Mouse (Mus musculus): ENCODE measurements around the gene Phf21a. TPM values are rescaled to one million over a fixed set of nuclear protein-coding genes. Genes with fewer than 3 reads are reported as not detected.

The Phf21a gene
- polyA plus RNA-seq, 1 experiment = 49.2 TPM

DNA sequence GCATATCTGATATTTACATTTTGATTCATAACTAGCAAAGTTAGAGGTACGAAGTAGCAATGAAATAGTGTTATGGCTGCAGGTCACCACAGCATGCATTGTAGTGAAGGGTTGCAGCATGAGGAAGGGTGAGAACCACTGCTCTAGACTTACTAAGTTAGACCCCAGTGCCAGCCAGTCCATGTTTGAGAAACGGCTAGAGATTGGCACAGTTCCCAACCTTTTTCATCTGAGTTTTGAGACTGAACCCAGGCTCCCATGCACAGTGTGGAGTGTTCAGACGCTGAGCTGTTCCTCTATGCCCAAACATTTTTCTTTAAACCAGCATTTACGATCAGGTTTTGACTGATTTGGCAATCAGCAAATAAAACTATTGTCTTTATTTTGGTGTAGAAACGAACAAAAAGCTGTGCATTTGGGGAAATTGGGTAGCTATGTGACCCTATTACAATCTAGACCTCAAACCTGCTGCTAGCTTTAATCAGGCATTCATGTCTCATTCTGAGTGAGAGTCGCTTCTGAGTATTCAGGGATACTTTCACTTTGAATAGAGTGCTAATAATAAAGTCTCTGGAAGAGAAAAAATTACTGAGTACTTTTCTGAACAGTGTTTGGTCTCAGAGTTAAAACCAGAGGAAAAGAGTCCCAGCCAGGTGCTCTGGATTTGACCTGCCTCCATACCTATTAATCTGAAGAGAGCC, 180.3 kb downstream of the Phf21a start:
- 33% methylated on average over 6 of the region's 6 CpGs for WGBS
- TF ChIP-seq CTCF (IDR thresholded peaks at IDR 0.05; ENCODE audit: extremely low read depth, insufficient read depth, insufficient read length, insufficient replicate concordance) = no peak
- TF ChIP-seq POLR2A (IDR thresholded peaks at IDR 0.05; ENCODE audit: low read depth, low read length) = no peak
- Histone ChIP-seq H3K27me3 (ENCODE audit: control insufficient read depth, insufficient read depth, low read length) (no peaks in the 10 kb centered on the region), H3K4me3 (ENCODE audit: extremely low read depth, insufficient read depth, insufficient read length) (no peak overlapping the region), H3K36me3 (ENCODE audit: control insufficient read depth, insufficient read depth, low read length) (no peaks in the 10 kb centered on the region), H3K27ac (ENCODE audit: insufficient read depth, low read length) (no peak overlapping the region), H3K4me1 (ENCODE audit: control insufficient read depth, insufficient read depth, insufficient read length) (no peaks in the 10 kb centered on the region)
- no peak for DNase-seq (ENCODE audit: low read depth in 1 of 2, low spot score in 2 of 2)

DNA sequence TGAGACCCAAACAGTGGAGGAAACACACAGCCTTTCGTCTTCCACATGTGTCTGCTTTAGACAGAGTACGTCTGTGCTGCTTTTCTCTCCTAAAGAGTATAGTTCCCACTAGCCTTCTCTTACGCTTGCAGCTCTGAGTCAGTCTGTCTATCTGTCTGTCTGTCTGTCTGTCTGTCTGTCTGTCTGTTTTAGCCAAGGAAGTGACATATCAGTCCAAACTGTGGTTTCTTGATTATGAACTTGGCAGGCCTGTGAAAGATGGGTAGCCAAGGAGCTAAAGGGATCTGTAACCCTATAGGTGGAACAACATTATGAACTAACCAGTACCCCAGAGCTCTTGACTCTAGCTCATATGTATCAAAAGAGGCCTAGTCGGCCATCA, 180.9 kb downstream of the Phf21a start:
- no peak overlapping the region for H3K4me3 ChIP-seq (ENCODE audit: extremely low read depth, insufficient read depth, insufficient read length)
- H3K27me3 ChIP-seq (ENCODE audit: control insufficient read depth, insufficient read depth, low read length) = no peaks in the 10 kb centered on the region
- 61% methylated on average over 4 of the region's 4 CpGs for WGBS
- no peaks in the 10 kb centered on the region for H3K36me3 ChIP-seq (ENCODE audit: control insufficient read depth, insufficient read depth, low read length)
- no peaks in the 10 kb centered on the region for H3K4me1 ChIP-seq (ENCODE audit: control insufficient read depth, insufficient read depth, insufficient read length)
- TF ChIP-seq CTCF (IDR thresholded peaks at IDR 0.05; ENCODE audit: extremely low read depth, insufficient read depth, insufficient read length, insufficient replicate concordance) (no peak), POLR2A (IDR thresholded peaks at IDR 0.05; ENCODE audit: low read depth, low read length) (no peak)
- H3K27ac ChIP-seq (ENCODE audit: insufficient read depth, low read length) = no peak overlapping the region
- no peak for DNase-seq (ENCODE audit: low read depth in 1 of 2, low spot score in 2 of 2)

GRCm38 (mm10) chr2:92277787-92278186, 184.9 kb downstream of the Phf21a start:
- no peak overlapping the region for H3K4me3 ChIP-seq (ENCODE audit: extremely low read depth, insufficient read depth, insufficient read length)
- WGBS = 72% methylated on average over 3 of the region's 3 CpGs
- H3K27me3 ChIP-seq (ENCODE audit: control insufficient read depth, insufficient read depth, low read length) = no peaks in the 10 kb centered on the region
- H3K27ac ChIP-seq (ENCODE audit: insufficient read depth, low read length) = no peak overlapping the region
- no peak for DNase-seq (ENCODE audit: low read depth in 1 of 2, low spot score in 2 of 2)
- no peak for TF ChIP-seq POLR2A (IDR thresholded peaks at IDR 0.05; ENCODE audit: low read depth, low read length)
- TF ChIP-seq CTCF (IDR thresholded peaks at IDR 0.05; ENCODE audit: extremely low read depth, insufficient read depth, insufficient read length, insufficient replicate concordance) = no peak
- H3K36me3 ChIP-seq (ENCODE audit: control insufficient read depth, insufficient read depth, low read length) = no peaks in the 10 kb centered on the region
- no peaks in the 10 kb centered on the region for H3K4me1 ChIP-seq (ENCODE audit: control insufficient read depth, insufficient read depth, insufficient read length)

- Histone ChIP-seq H3K27ac (ENCODE audit: insufficient read depth, low read length) (no peak overlapping the region), H3K36me3 (ENCODE audit: control insufficient read depth, insufficient read depth, low read length) (no peaks in the 10 kb centered on the region), H3K4me1 (ENCODE audit: control insufficient read depth, insufficient read depth, insufficient read length) (no peaks in the 10 kb centered on the region), H3K27me3 (ENCODE audit: control insufficient read depth, insufficient read depth, low read length) (no peaks in the 10 kb centered on the region), H3K4me3 (ENCODE audit: extremely low read depth, insufficient read depth, insufficient read length) (no peak overlapping the region)
- WGBS = 89% methylated on average over 7 of the region's 7 CpGs
- TF ChIP-seq POLR2A (IDR thresholded peaks at IDR 0.05; ENCODE audit: low read depth, low read length) = no peak
- no peak for TF ChIP-seq CTCF (IDR thresholded peaks at IDR 0.05; ENCODE audit: extremely low read depth, insufficient read depth, insufficient read length, insufficient replicate concordance)
- DNase-seq (ENCODE audit: low read depth in 1 of 2, low spot score in 2 of 2) = no peak
Observed at GRCm38 (mm10) chr2:92278663-92279062, 185.7 kb downstream of the Phf21a start.

DNA sequence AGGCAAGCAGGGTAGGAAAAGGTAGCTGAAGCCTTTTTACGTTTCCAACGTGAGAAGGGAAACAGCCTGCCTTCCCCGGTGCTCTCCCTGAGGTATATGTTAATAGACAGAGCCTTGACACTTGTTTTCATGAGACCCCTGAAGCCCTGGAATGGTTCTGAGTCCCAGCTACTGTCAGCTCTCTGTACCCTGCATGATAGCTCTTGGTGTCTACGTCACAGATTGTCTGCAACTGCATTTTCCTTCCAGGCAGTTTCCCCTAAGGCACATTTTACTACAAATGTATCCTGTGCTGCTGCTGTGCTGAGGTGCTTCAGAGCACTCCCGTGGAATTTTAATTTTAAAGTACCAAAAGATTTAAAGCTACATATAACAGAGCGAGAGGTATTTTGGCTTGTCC, 186.5 kb downstream of the Phf21a start:
- TF ChIP-seq CTCF (IDR thresholded peaks at IDR 0.05; ENCODE audit: extremely low read depth, insufficient read depth, insufficient read length, insufficient replicate concordance) = no peak
- H3K4me3 ChIP-seq (ENCODE audit: extremely low read depth, insufficient read depth, insufficient read length) = no peak overlapping the region
- H3K4me1 ChIP-seq (ENCODE audit: control insufficient read depth, insufficient read depth, insufficient read length) = no peaks in the 10 kb centered on the region
- H3K27me3 ChIP-seq (ENCODE audit: control insufficient read depth, insufficient read depth, low read length) = no peaks in the 10 kb centered on the region
- H3K36me3 ChIP-seq (ENCODE audit: control insufficient read depth, insufficient read depth, low read length) = no peaks in the 10 kb centered on the region
- no peak overlapping the region for H3K27ac ChIP-seq (ENCODE audit: insufficient read depth, low read length)
- 93% methylated on average over 6 of the region's 6 CpGs for WGBS
- DNase-seq (ENCODE audit: low read depth in 1 of 2, low spot score in 2 of 2) = no peak

- H3K4me1 ChIP-seq (ENCODE audit: control insufficient read depth, insufficient read depth, insufficient read length) = no peaks in the 10 kb centered on the region
- no peak for DNase-seq (ENCODE audit: low read depth in 1 of 2, low spot score in 2 of 2)
- H3K27ac ChIP-seq (ENCODE audit: insufficient read depth, low read length) = no peak overlapping the region
- TF ChIP-seq CTCF (IDR thresholded peaks at IDR 0.05; ENCODE audit: extremely low read depth, insufficient read depth, insufficient read length, insufficient replicate concordance) (no peak), POLR2A (IDR thresholded peaks at IDR 0.05; ENCODE audit: low read depth, low read length) (no peak)
- no peaks in the 10 kb centered on the region for H3K36me3 ChIP-seq (ENCODE audit: control insufficient read depth, insufficient read depth, low read length)
- H3K27me3 ChIP-seq (ENCODE audit: control insufficient read depth, insufficient read depth, low read length) = no peaks in the 10 kb centered on the region
- WGBS = 65% methylated on average over 5 of the region's 5 CpGs
- no peak overlapping the region for H3K4me3 ChIP-seq (ENCODE audit: extremely low read depth, insufficient read depth, insufficient read length)
Observed at GRCm38 (mm10) chr2:92285597-92285996, 192.7 kb downstream of the Phf21a start.

DNA sequence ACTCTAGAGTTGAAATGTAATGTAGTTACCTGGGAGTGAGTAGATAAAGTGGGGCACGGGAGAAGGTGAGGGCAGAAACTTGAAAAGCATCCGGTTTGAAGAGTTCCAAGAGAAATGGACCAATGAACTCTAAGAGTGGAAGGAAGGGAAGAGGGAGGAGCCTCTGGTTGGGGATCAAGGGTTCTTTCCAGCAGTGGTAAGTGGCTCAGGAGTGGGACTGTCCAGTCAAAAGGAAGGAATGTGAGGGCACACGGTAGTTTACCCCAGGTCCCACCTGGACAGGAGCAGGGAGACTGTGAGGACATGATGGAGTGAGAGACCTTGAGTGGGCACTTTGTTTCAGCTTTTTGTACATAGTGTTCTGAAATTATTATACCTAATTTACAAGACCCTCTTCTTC, 196.4 kb downstream of the Phf21a start:
- Histone ChIP-seq H3K4me3 (ENCODE audit: extremely low read depth, insufficient read depth, insufficient read length) (no peak overlapping the region), H3K27me3 (ENCODE audit: control insufficient read depth, insufficient read depth, low read length) (no peaks in the 10 kb centered on the region), H3K4me1 (ENCODE audit: control insufficient read depth, insufficient read depth, insufficient read length) (no peaks in the 10 kb centered on the region), H3K36me3 (ENCODE audit: control insufficient read depth, insufficient read depth, low read length) (no peaks in the 10 kb centered on the region), H3K27ac (ENCODE audit: insufficient read depth, low read length) (no peak overlapping the region)
- no peak for TF ChIP-seq POLR2A (IDR thresholded peaks at IDR 0.05; ENCODE audit: low read depth, low read length)
- no peak for TF ChIP-seq CTCF (IDR thresholded peaks at IDR 0.05; ENCODE audit: extremely low read depth, insufficient read depth, insufficient read length, insufficient replicate concordance)
- 88% methylated on average over 3 of the region's 3 CpGs for WGBS
- no peak for DNase-seq (ENCODE audit: low read depth in 1 of 2, low spot score in 2 of 2)

All from spleen, adult 2 months (tissue).